Mouse (Mus musculus) kidney, adult 18-20 months (tissue): ENCODE results near the gene Pigr.

ENCODE experiments used
- DNase-seq: peaks from one replicate; pipeline ENCODE4 v3.0.0; 2021

Gene Pigr

GRCm38 (mm10) chr1:130879927-130880326, 53.4 kb downstream of the Pigr start:
- no peak for DNase-seq

GRCm38 (mm10) chr1:130883146-130883545, 56.7 kb downstream of the Pigr start:
- no peak for DNase-seq

DNA sequence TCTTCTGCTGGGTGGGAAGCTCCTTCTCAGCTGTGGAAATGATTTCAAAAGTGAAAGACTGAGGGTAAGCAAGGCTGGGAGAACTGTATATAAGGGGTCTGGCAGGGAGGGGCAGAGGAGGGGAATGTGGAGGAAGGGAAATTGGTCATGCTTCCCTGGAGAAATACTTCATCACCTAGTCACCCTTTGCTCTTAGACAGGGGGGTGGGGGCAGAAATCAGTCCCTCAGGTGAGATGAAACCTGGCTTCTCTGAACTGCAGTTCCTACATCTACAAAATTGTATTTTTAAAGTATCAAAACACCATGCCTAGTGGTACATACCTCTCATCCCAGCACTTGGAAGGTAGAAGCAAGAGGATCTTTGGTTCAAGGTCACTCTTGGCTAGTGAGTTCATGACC, 60.9 kb downstream of the Pigr start, which contains the start of gene Il24:
Gene Il24, minus strand, starts transcription at position 101 of the 400 bp plus-strand sequence.
- no peak for DNase-seq

- no peak for DNase-seq
Measured at GRCm38 (mm10) chr1:130892446-130892845, 66.0 kb downstream of the Pigr start.

DNA sequence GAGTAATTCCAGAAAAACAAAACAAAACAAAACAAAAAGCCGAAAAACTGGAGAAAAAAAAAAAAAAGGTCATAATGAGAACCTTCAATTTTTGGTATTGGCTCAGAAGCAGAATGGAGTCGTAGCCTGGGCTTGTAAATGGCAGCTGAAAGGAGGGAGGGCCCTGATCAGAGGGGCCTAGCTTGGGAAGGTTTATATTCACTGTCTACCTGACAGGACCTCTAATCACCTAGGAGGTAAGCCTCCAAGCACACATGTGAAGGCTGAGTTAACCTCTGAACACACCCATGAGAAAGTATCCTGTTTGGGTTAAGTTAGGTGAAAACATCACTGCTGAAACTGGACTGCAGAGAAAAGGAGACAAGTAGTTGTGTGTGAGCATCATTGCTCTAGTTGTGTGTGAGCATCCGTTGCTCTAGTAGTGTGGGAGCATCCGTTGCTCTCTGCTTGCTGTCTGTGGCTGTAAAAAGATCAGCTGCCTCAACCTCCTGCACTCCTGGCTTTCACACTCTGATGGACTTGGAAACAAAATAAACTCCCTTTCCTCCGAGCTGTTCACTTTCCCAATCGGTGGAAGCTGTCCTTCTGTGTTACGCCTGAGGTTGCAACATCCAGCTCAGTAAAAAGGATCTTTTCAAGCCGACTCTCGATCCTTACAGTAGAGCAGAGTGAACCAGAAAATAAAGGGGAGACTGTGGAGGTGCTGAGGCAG, 67.0 kb downstream of the Pigr start:
- no peak for DNase-seq

DNA sequence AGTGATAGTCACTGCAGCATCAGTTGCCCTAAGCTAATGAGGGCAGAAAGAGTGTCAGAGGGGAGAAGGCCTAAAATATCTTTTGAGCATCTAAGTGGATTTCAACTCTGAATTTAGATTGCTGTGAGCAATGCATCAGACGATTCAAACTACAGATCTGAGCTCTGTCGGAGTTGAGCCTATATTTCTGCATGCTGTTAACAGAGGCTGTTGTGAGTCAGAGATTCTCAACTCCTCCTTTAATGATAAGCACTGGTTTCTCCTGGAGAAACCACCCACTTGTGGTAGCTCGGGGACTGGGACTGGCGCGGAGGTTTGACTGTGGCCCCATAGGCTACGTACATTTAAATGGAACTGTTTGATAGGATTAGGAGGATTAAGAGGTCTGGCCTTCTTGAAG, 68.0 kb downstream of the Pigr start:
- no peak for DNase-seq
